Mouse (Mus musculus): Measurements from ENCODE around the gene Klc2. TPM values are rescaled to one million over a fixed set of nuclear protein-coding genes. Genes with fewer than 3 reads are reported as not detected.

The Klc2 gene
- polyA plus RNA-seq, 1 experiment from 2014 or later, result 19.8 TPM

- Histone ChIP-seq H3K9me3 (replicated peaks; ENCODE audit: control insufficient read depth, low read length) (no peaks in the 10 kb centered on the region), H3K4me2 (no peak overlapping the region; the same call in 1 of the 2 replicates), H3K27me3 (ENCODE audit: control insufficient read depth, insufficient read depth, low read length) (peaks cover 13% of the 10 kb centered on the region)
Observed at GRCm38 (mm10) chr19:5073518-5073917, 44.8 kb downstream of the Klc2 start.

GRCm38 (mm10) chr19:5073028-5073427 lies 45.3 kb downstream of the Klc2 start:
- peaks cover 22% of the 10 kb centered on the region for H3K4me1 ChIP-seq (ENCODE audit: control insufficient read depth, insufficient read depth, low read length)

More at GRCm38 (mm10) chr19:5073518-5073917, 44.8 kb downstream of the Klc2 start:
- H3K36me3 ChIP-seq (ENCODE audit: control insufficient read depth, insufficient read depth, low read length), result no peaks in the 10 kb centered on the region
- peaks cover 17% of the 10 kb centered on the region for H3K4me1 ChIP-seq (ENCODE audit: control insufficient read depth, insufficient read depth, low read length)
- 32% methylated on average over 5 of the region's 5 CpGs for WGBS (ENCODE audit: insufficient replicate concordance)
- no peak overlapping the region for H3K27ac ChIP-seq (ENCODE audit: low read depth, low read length)
- ATAC-seq (replicated peaks; ENCODE audit: insufficient number of reproducible peaks, low FRiP score, low TSS enrichment), result no peak
- H3K9ac ChIP-seq (ENCODE audit: low read depth, low read length), result no peak overlapping the region
- no peak overlapping the region for H3K4me3 ChIP-seq (ENCODE audit: low read depth, low read length)

GRCm38 (mm10) chr19:5072389-5073019 lies 45.9 kb downstream of the Klc2 start:
- WGBS (ENCODE audit: insufficient replicate concordance), result 3% methylated on average over 20 of the region's 20 CpGs
- H3K9ac ChIP-seq (ENCODE audit: low read depth, low read length), result peak overlapping the region; percentile 58; the same call in 1 of the 2 replicates
- H3K4me2 ChIP-seq, result peak overlapping the region; percentile 94
- peaks cover 26% of the 10 kb centered on the region for H3K4me1 ChIP-seq (ENCODE audit: control insufficient read depth, insufficient read depth, low read length)
- no peaks in the 10 kb centered on the region for H3K9me3 ChIP-seq (replicated peaks; ENCODE audit: control insufficient read depth, low read length)
- ATAC-seq (replicated peaks; ENCODE audit: insufficient number of reproducible peaks, low FRiP score, low TSS enrichment), result 0 out of 2 replicates have a peak, but pooled peaks have one; percentile 3
- peak overlapping the region; percentile 59 for H3K27ac ChIP-seq (ENCODE audit: low read depth, low read length)
- peak overlapping the region; percentile 47 for H3K4me3 ChIP-seq (ENCODE audit: low read depth, low read length)
- H3K36me3 ChIP-seq (ENCODE audit: control insufficient read depth, insufficient read depth, low read length), result no peaks in the 10 kb centered on the region
- H3K27me3 ChIP-seq (ENCODE audit: control insufficient read depth, insufficient read depth, low read length), result peaks cover 18% of the 10 kb centered on the region

More at GRCm38 (mm10) chr19:5073028-5073427, 45.3 kb downstream of the Klc2 start:
- Histone ChIP-seq H3K9ac (ENCODE audit: low read depth, low read length) (no peak overlapping the region), H3K4me3 (ENCODE audit: low read depth, low read length) (peak overlapping the region; percentile 47), H3K4me2 (peak overlapping the region; percentile 94), H3K27me3 (ENCODE audit: control insufficient read depth, insufficient read depth, low read length) (peaks cover 17% of the 10 kb centered on the region), H3K27ac (ENCODE audit: low read depth, low read length) (no peak overlapping the region), H3K36me3 (ENCODE audit: control insufficient read depth, insufficient read depth, low read length) (no peaks in the 10 kb centered on the region), H3K9me3 (replicated peaks; ENCODE audit: control insufficient read depth, low read length) (no peaks in the 10 kb centered on the region)
- no peak for ATAC-seq (replicated peaks; ENCODE audit: insufficient number of reproducible peaks, low FRiP score, low TSS enrichment)
- WGBS (ENCODE audit: insufficient replicate concordance), result 2% methylated on average over 15 of the region's 15 CpGs

DNA sequence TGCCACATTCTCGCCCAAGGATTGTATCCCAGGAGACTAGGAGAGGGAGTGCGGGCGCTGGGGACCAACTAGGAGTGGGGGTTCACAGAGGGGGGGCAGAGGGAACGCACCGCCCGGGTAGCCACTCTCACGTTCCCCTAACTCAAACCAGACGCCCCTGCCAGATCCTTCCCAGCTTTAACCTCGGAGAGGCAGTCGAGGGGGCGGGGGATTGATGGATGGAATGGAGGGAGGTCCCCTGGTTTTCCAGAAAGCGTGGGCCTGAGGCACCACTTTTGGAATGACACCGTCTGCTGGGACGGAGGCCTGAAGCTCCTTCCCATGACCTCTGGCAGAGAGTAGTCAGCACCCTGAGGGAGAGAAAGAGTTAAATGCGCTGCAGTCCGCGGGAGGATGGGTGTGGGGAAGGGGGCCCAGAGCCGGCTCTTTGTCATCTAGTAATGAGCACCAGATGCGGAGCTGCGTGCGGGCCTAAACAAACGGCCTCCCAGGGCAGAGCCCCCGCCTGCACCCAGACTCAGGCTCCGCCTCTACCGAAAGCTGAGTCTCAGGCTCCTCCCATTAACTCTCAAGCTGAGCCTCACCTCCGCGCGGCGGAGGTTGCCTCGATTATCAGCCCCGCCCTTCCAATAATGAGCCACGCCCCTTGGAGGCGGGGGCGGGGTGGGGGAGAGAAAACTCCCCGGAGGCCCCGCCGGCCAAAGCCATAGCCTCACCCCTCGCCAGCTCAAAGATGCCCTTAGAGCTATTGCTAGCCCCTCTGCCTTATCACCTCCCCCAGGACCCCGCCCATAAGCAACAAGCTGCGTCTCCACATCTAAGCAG lies 46.6 kb downstream of the Klc2 start:
- peak overlapping the region; percentile 59 for H3K27ac ChIP-seq (ENCODE audit: low read depth, low read length)
- WGBS (ENCODE audit: insufficient replicate concordance), result under 1% methylated on average over 40 of the region's 40 CpGs
- H3K4me1 ChIP-seq (ENCODE audit: control insufficient read depth, insufficient read depth, low read length), result peaks cover 33% of the 10 kb centered on the region
- H3K27me3 ChIP-seq (ENCODE audit: control insufficient read depth, insufficient read depth, low read length), result peaks cover 18% of the 10 kb centered on the region
- H3K4me2 ChIP-seq, result peak overlapping the region; percentile 94
- ATAC-seq (replicated peaks; ENCODE audit: insufficient number of reproducible peaks, low FRiP score, low TSS enrichment), result peak; percentile 75
- no peaks in the 10 kb centered on the region for H3K36me3 ChIP-seq (ENCODE audit: control insufficient read depth, insufficient read depth, low read length)
- peak overlapping the region; percentile 63 for H3K9ac ChIP-seq (ENCODE audit: low read depth, low read length)
- no peaks in the 10 kb centered on the region for H3K9me3 ChIP-seq (replicated peaks; ENCODE audit: control insufficient read depth, low read length)
- peak overlapping the region; percentile 47 for H3K4me3 ChIP-seq (ENCODE audit: low read depth, low read length)

DNA sequence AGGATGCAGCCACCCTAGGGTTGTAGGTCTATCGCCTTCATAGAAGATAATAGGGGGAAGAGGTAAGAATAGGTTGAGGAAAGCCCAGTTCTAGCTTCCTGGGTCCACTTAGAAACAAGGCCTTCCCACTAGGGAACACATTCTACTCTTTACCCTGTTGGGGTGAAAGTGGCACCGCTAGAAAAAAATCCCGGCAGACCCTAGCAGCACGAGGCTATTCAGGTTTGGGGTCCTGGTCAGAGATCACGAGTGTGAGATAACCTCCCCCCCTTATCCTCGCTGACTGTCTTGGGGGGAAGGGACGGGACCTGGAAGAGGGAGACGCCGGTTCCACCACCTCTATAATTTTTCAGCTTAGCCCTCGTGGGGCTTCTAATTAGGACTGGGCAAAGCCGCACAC lies 47.3 kb downstream of the Klc2 start:
- no peak for ATAC-seq (replicated peaks; ENCODE audit: insufficient number of reproducible peaks, low FRiP score, low TSS enrichment)
- Histone ChIP-seq H3K36me3 (ENCODE audit: control insufficient read depth, insufficient read depth, low read length) (no peaks in the 10 kb centered on the region), H3K9ac (ENCODE audit: low read depth, low read length) (peak overlapping the region; percentile 63), H3K27ac (ENCODE audit: low read depth, low read length) (peak overlapping the region; percentile 48; the same call in 1 of the 2 replicates), H3K4me3 (ENCODE audit: low read depth, low read length) (peak overlapping the region; percentile 47), H3K9me3 (replicated peaks; ENCODE audit: control insufficient read depth, low read length) (no peaks in the 10 kb centered on the region), H3K27me3 (ENCODE audit: control insufficient read depth, insufficient read depth, low read length) (peaks cover 18% of the 10 kb centered on the region), H3K4me1 (ENCODE audit: control insufficient read depth, insufficient read depth, low read length) (peaks cover 35% of the 10 kb centered on the region), H3K4me2 (peak overlapping the region; percentile 94)
- WGBS (ENCODE audit: insufficient replicate concordance), result 5% methylated on average over 11 of the region's 11 CpGs

DNA sequence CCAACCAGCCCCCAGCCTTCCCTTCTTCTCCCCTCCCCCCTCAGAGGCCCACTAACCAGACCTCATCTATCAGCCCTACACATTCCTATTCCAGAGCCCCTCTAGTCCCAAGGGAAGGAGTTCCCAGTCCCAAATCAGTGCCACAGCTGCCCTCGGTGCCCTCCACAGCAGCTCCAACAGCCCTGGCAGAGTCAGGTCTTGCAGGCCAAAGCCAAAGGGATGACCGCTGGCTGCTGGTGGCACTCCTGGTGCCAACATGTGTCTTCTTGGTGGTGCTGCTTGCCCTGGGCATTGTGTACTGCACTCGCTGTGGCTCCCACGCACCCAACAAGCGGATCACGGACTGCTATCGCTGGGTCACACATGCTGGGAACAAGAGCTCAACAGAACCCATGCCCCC lies 48.4 kb downstream of the Klc2 start:
- Histone ChIP-seq H3K27ac (ENCODE audit: low read depth, low read length) (no peak overlapping the region), H3K4me1 (ENCODE audit: control insufficient read depth, insufficient read depth, low read length) (peaks cover 42% of the 10 kb centered on the region), H3K27me3 (ENCODE audit: control insufficient read depth, insufficient read depth, low read length) (peaks cover 18% of the 10 kb centered on the region), H3K9ac (ENCODE audit: low read depth, low read length) (no peak overlapping the region), H3K4me2 (peak overlapping the region; percentile 94), H3K4me3 (ENCODE audit: low read depth, low read length) (0 out of 2 replicates have a peak overlapping the region, but pooled peaks have one; percentile 0), H3K36me3 (ENCODE audit: control insufficient read depth, insufficient read depth, low read length) (no peaks in the 10 kb centered on the region), H3K9me3 (replicated peaks; ENCODE audit: control insufficient read depth, low read length) (no peaks in the 10 kb centered on the region)
- 70% methylated on average over 7 of the region's 7 CpGs for WGBS (ENCODE audit: insufficient replicate concordance)
- ATAC-seq (replicated peaks; ENCODE audit: insufficient number of reproducible peaks, low FRiP score, low TSS enrichment), result no peak

GRCm38 (mm10) chr19:5069486-5069885 lies 48.9 kb downstream of the Klc2 start:
- H3K27me3 ChIP-seq (ENCODE audit: control insufficient read depth, insufficient read depth, low read length), result peaks cover 15% of the 10 kb centered on the region
- H3K36me3 ChIP-seq (ENCODE audit: control insufficient read depth, insufficient read depth, low read length), result no peaks in the 10 kb centered on the region
- no peaks in the 10 kb centered on the region for H3K9me3 ChIP-seq (replicated peaks; ENCODE audit: control insufficient read depth, low read length)
- H3K4me1 ChIP-seq (ENCODE audit: control insufficient read depth, insufficient read depth, low read length), result peaks cover 44% of the 10 kb centered on the region
- no peak overlapping the region for H3K4me3 ChIP-seq (ENCODE audit: low read depth, low read length)
- H3K9ac ChIP-seq (ENCODE audit: low read depth, low read length), result 0 out of 2 replicates have a peak overlapping the region, but pooled peaks have one; percentile 16
- 69% methylated on average over 5 of the region's 5 CpGs for WGBS (ENCODE audit: insufficient replicate concordance)
- no peak overlapping the region for H3K27ac ChIP-seq (ENCODE audit: low read depth, low read length)
- no peak for ATAC-seq (replicated peaks; ENCODE audit: insufficient number of reproducible peaks, low FRiP score, low TSS enrichment)
- H3K4me2 ChIP-seq, result peak overlapping the region; percentile 94

DNA sequence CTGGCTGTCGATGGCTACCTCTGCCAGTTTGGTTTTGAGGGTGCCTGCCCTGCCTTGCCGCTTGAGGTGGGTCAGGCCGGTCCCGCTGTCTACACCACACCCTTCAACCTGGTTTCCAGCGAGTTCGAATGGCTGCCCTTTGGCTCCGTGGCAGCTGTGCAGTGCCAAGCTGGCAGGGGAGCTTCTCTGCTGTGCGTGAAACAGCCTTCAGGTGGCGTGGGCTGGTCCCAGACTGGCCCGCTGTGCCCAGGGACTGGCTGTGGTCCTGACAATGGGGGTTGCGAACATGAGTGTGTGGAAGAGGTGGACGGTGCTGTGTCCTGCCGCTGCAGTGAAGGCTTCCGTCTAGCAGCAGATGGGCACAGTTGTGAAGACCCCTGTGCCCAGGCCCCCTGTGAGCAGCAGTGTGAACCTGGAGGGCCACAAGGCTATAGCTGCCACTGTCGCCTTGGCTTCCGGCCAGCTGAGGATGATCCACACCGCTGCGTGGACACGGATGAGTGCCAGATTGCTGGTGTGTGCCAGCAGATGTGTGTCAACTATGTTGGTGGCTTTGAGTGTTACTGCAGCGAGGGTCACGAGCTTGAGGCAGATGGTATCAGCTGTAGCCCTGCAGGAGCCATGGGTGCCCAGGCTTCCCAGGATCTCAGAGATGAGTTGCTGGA lies 49.7 kb downstream of the Klc2 start:
- peaks cover 44% of the 10 kb centered on the region for H3K4me1 ChIP-seq (ENCODE audit: control insufficient read depth, insufficient read depth, low read length)
- H3K27ac ChIP-seq (ENCODE audit: low read depth, low read length), result no peak overlapping the region
- peak overlapping the region; percentile 71 for H3K9ac ChIP-seq (ENCODE audit: low read depth, low read length)
- no peaks in the 10 kb centered on the region for H3K36me3 ChIP-seq (ENCODE audit: control insufficient read depth, insufficient read depth, low read length)
- H3K4me2 ChIP-seq, result peak overlapping the region; percentile 94
- H3K9me3 ChIP-seq (replicated peaks; ENCODE audit: control insufficient read depth, low read length), result no peaks in the 10 kb centered on the region
- ATAC-seq (replicated peaks; ENCODE audit: insufficient number of reproducible peaks, low FRiP score, low TSS enrichment), result no peak
- WGBS (ENCODE audit: insufficient replicate concordance), result 42% methylated on average over 21 of the region's 21 CpGs
- H3K4me3 ChIP-seq (ENCODE audit: low read depth, low read length), result peak overlapping the region; percentile 58
- peaks cover 13% of the 10 kb centered on the region for H3K27me3 ChIP-seq (ENCODE audit: control insufficient read depth, insufficient read depth, low read length)
